Mouse (Mus musculus): ENCODE data around the gene Atp10b.

DNA sequence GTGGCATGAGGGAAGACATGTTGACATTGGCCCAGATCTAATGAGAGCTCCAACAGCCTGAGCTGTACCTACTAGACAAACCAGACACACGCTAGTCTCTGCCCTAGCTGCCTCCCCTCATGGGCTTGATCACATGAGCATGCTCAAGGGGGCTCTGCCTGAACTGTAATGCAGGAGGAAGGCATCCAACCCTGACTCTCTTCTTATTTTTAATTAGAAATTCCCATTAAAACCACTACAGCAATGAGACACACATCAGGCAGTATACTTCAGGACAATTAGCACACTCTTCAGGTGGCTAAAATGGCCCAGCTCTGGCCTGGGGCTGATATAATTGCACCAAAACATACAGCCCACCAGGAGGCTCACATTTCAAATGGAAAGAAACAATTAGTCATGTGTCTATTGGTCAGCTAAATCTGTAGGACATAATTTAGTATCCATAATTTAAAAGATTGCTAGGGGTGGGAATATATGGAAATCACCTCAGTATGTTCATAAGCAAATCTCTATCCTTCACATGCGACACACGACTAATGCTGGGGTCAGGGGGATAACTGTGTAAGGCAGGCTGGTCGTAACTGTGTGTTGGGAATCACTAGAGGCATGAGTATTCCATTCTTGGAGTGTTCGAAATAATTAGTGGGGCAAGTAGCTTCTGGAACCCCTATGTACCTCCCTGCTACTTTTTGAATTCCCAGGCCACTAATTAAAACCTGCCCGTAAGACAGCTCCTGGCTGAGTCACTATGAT is 120.0 kb downstream of the Atp10b start:
- no peak for TF ChIP-seq CTCF (IDR thresholded peaks at IDR 0.05; ENCODE audit: borderline replicate concordance, insufficient read depth, low read length)
- no peak for TF ChIP-seq POLR2A (IDR thresholded peaks at IDR 0.05; ENCODE audit: low read depth, low read length)
